Mouse (Mus musculus): ENCODE measurements around the gene Pcca.

Pcca gene

DNA sequence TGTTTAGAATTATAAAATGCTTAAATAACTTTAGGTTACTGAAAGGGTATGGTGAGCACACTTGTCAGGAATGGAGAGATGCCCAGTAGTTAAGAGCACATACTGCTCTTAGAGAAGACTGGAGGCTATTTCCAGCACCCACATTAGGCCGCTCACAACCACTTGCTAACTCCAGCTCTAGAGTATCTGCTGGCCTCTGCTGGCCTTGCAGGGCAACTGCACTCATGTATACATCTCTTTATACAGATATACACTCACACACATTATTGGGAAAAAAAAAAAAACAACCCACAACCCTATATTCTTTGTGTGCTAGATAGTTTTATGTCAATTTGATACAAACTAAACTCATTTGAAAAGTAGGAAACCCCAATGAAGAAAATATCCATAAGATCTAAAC is 217.4 kb downstream of the Pcca start:
- no peak for DNase-seq

- no peak for DNase-seq
Measured at GRCm38 (mm10) chr14:122753278-122753677, 219.2 kb downstream of the Pcca start.

GRCm38 (mm10) chr14:122754311-122754710 is 220.2 kb downstream of the Pcca start:
- no peak for DNase-seq

DNA sequence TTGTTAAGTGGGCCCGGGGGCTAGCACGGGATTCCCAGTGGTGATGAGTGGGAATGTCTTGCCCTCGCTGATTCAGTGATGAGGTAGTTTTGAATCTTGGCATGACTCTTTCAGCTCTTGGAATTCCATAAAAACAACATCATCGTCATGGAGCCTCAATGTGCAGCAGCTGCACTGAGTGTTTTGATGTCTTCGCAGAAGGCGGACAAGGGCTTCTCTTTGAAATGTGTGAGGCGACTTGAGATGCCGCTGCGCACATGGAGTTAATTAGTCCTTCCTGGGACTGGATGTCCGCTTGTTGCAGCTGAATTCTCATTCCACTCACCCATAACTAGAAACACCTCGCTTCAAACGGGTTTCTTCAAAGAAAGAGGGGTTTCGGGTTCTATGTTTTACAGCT is 221.4 kb downstream of the Pcca start:
- peak; percentile 16 for DNase-seq

DNA sequence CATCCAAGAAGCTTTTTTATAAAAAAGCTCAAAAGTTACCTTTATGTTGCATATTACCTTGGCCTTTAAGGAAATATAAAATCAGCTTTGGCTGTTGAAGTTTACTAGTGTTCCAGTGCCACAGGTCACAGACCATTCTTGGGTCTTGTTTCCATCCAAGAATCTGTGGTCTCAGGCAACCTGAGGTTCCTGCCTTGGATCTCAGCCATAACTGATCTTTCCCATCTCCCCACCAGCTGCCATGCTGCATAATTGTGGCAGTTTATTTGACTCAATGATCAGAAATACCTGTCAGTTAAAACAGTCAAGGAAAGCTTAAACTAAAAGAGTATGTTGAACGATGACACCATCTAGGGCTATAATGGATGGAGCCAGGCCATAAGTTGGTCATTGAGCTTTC is 222.5 kb downstream of the Pcca start:
- no peak for DNase-seq

DNA sequence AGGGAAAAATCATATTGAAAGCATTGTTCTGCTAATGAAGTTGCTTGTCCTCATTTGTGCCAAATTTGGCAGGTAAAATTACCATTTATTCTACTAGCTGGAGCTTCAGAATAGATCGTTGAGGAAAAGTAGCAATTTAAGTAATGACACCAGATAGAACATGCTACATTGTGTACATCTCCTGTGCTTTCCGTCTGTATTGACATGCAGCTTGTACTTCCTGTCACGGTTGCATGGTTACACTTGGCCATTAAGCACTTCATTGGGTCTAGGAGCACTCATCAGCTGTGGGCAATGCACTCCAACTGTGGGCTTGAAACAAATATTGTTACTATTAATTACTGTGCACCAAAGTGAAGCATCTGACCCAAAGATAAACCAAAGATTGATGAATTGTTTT is 225.8 kb downstream of the Pcca start:
- DNase-seq: no peak

- DNase-seq: no peak
Measured at GRCm38 (mm10) chr14:122760803-122761202, 226.7 kb downstream of the Pcca start.

- DNase-seq: no peak
Measured at GRCm38 (mm10) chr14:122762603-122763002, 228.5 kb downstream of the Pcca start.

DNA sequence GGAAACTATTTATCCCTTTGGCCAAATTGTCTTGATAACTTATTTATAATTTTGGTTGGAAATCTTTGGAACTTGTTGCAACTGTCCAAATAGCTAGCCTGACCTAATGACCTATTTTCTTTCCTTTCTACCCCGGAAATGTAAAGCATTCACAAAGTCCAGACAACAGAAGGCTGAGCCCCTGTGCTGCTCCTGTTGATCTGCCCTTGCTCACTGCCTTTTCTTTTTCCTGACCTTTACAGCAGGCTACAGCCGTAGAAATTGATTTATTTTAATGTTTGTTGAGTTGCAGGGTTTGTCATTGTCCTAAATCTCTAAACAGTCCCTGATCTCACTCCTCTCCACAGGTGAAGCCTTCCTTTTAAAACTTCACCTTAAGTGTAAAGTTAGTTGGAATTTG is 231.8 kb downstream of the Pcca start:
- no peak for DNase-seq

- DNase-seq: no peak
Measured at GRCm38 (mm10) chr14:122766448-122766847, 232.3 kb downstream of the Pcca start.

GRCm38 (mm10) chr14:122784701-122785100 is 250.6 kb downstream of the Pcca start:
- no peak for DNase-seq

GRCm38 (mm10) chr14:122788199-122788598 is 254.1 kb downstream of the Pcca start:
- no peak for DNase-seq

- DNase-seq: no peak
Measured at GRCm38 (mm10) chr14:122790111-122790510, 256.0 kb downstream of the Pcca start.

- DNase-seq: no peak
Measured at GRCm38 (mm10) chr14:122793368-122793767, 259.2 kb downstream of the Pcca start.

- DNase-seq: no peak
Measured at GRCm38 (mm10) chr14:122800296-122800695, 266.2 kb downstream of the Pcca start.

- DNase-seq: no peak
Measured at GRCm38 (mm10) chr14:122821002-122821401, 286.9 kb downstream of the Pcca start.

DNA sequence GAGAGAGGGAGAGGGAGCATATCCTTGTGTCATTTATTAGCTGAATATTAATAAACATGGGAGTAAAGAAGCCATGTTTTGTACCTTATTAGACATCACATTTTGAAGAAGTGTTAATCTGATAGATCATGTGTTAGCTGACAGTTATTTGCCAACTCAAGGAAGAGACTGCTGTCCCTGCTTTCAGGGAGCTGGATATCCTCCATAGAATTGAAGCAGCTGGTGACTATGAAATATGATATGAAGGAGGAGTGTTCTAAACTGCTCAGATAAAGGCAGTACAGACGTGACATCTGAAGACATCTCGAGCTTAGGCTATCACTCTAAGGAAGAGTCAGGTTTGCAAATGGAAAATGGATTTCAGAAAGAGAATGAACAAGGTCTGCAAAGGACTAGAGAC is 289.7 kb downstream of the Pcca start:
- DNase-seq: no peak

DNA sequence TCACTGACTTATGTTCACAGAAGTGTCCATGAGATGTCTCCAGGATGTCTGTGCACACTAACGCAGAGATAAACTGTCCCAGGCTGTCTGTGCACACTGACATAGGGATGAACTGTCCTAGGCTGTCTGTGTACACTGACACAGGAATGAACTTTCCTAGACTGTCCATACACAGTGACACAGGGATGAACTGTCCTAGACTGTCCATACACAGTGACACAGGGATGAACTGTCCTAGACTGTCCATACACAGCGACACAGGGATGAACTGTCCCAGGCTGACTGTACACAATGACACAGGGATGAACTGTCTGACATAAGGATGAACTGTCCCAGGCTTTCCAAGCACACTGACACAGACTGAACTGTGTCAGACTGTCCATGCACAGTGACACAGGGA is 291.3 kb downstream of the Pcca start:
- DNase-seq: no peak

DNA sequence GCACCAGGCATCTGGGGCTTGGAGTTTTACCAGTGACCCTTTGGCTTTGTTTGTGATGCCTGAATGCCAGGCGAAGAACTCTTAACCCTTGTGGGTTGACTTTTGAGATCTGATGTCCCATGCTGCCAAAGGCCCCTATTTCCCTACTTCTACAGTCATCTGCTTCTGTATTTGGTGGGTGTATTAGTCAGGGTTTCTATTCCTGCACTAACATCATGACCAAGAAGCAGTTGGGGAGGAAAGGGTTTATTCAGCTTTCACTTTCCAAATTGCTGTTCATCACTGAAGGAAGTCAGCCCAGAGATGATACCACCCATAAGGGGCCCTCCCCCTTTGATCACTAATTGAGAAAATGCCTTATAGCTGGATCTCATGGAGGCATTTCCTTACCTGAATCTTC is 296.3 kb downstream of the Pcca start:
- DNase-seq: no peak

DNA sequence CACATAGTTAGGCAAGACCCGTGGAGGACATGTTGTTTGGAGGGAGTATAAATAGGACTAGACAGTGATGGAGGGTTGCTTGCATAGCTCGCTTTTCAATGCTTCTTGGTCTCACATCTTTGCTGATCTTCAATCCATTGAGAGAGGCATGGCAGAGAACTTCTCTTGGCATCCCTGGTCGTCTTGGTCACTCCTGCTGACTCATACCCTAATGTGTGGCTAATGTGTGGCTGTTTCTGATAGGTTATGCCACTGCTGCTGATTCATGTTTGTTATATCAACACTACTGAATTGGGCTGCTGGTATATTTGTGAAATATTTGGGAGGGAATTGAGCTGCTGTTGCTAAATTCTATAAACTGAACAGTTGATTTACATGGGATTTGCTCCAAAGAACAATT is 299.5 kb downstream of the Pcca start:
- DNase-seq: no peak

- no peak for DNase-seq
Measured at GRCm38 (mm10) chr14:122834753-122835152, 300.6 kb downstream of the Pcca start.

DNA sequence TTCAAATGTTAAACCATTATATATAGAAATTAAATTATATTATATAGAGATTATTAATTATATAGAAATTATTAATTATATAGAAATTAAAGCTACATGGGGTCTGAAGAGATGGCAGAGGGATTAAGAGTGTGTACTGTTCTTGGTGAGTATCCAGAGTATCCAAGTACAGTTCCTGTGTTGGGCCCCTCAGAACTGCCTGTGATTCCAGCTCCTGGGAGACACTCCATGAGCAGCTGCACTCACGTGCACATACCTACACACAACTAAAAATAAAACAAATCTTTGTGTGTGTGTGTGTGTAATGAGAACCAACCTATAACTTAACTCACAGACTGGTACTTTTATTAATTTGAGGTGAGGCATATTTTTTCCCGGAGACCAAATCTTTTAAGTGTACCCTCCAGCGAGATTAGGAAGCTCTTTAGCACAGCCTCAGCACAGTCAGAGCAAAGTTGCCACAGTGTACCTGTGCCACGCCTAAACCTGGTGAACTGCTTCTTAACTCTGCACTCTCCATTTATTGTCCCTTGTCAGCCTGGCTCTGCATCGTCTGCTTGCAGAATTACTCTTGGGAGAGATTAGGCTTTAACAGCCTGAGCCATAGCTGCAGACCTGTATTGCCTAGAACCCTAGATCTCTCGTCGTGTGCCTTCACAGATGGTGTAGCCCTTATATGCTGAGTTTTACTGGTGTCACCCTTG is 301.5 kb downstream of the Pcca start:
- DNase-seq: no peak

GRCm38 (mm10) chr14:122836221-122836620 is 302.1 kb downstream of the Pcca start:
- DNase-seq: no peak

DNA sequence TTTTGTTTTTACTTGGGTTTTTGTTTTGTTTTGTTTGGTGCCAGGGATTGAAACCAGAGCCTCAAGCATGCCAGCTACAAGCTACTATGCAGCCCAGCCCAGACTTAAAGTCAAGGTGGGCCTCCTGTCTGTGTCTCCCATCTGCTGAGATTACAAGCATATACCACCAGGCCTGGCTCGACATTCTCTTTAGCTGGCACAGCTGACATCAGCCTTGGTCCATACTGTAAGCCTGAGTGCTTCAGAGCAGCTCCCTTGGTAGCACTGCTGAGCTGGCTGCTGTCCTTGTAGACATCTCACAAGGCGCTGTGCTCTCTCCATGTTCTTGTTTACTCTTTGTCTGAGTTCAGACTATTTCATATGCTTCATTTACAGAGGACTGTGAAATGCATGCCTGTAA is 302.9 kb downstream of the Pcca start:
- no peak for DNase-seq

DNA sequence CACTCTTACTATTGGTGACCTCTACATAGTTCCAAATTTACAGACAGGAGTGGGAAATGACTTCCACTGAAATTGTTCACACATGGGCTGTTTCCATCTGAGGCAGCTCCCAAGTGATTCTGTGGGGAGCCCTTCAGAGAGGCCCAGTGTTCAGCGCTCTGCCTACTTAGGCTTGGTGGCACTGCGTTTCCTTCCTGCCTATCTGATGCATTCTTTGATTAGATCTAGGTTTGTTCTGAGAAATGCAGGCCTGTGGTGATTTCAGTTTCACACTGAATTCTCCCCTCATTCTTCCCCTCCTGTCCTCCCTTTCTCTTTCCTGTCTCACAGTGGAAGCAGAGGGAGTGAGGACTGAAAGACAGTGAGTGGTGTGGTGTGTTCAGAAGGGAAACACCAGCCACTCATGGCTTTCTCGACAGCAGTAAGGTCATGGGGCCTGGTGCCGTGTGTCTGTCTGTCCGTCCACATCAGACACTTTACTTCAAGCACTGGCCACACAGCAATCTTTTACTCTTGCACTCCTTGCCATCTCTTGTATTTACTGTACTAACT is 318.5 kb downstream of the Pcca start:
- DNase-seq: no peak
